Mouse (Mus musculus) kidney, adult 2 months (tissue): ENCODE results near the gene Vgll4.

Source experiments
- CTCF ChIP-seq: fragments of 200-500 bp; conservative IDR thresholded peaks from 2 replicates; pipeline ENCODE4 v1.5.1; 2011; ENCODE audit warnings: low read depth, mild to moderate bottlenecking, control low read depth, low read length, moderate library complexity, mixed read lengths; ENCODE audit not compliant: insufficient read depth, insufficient read length
- POLR2A ChIP-seq: fragments of 200-500 bp; IDR thresholded peaks from one replicate; pipeline ENCODE4 v1.6.1; 2011; ENCODE audit warnings: low read depth, low read length, control low read depth

DNA sequence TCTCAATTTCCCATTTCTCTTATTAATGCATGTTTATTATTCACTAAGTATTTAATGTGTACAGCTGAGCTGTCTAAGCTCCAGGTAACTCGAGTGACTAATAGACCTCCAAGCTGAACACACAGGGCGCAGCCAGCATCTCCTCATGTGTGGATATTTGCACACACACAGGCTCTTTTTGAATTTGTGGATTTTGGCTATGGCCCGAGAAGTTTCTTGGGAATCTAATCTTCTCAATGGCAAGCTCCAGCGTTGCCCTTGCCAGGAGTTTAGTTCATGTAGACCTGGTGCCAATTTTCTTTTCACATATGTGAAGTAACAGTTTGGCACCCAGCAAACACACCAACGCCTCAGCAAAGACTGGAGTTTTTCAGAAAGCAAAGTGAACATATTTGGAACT, 157.5 kb downstream of the Vgll4 start:
- no peak for TF ChIP-seq CTCF
- TF ChIP-seq POLR2A, result no peak
